8 mouse cellular contexts compared by ENCODE assay signal in the genomic region with DNA sequence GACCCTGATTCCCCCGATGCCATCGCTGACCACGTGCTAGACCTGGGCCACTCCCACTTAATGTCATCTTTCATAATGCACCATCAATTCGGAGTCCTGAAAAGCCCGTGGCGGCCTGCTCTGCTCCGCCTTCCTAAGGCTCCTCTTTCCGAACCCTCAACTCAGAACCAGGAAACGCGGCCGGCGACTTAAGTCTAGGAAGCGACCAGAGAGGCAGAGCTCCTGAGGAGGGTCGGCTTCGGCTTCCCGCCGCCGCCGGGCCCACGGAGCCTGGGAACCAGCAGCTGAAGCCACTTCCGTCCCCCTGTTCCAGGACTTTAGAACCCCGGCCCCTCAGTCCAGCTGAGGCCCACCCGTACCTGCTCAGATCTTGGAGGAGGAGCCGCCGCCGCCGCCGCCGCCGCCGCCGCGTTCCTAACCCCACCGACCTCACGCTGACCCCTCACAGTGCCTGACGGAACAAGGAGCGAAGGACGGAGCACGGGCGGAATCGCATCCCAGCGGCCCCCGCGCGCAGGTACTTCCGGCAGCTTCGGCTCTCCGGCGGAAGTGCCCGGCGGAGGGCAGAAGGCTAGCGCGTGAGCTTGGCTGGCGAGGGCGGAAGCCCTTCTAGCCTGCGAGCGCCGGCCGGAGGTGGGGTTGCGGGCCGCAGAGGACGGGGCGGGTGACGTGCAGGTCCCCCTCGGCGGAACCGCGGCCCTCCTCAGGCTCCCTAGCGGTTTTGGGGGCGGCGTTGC. TPM values are rescaled to one million over a fixed set of nuclear protein-coding genes. Genes with fewer than 3 reads are reported as not detected.
DNase-seq lines count a peak whose midpoint lies in the region; ATAC-seq lines count a peak whose summit lies in the region.

A gene (plus strand): TSS at position 69 of the 737 bp plus-strand sequence.
A gene (minus strand): TSS at position 545 of the 737 bp plus-strand sequence.

- peak; percentile 82 for ATAC-seq in inflammation-experienced regulatory T-cells, adult 6 months
- peak; percentile 87 for ATAC-seq in megakaryocyte-erythroid progenitor cell, adult 5-6 weeks (replicated peaks; ENCODE audit: low FRiP score, low TSS enrichment, poor library complexity, severe bottlenecking)

- peak; percentile 86 for DNase-seq in adipocyte (ENCODE audit: low spot score)
- DNase-seq in embryo, embryonic 10 days (ENCODE audit: low spot score) = peak; percentile 95
- peak; percentile 91 for DNase-seq in gastrocnemius, postnatal 14 days
- DNase-seq in left cerebral cortex, postnatal 10 days (ENCODE audit: extremely low spot score in 1 of 2, low spot score in 2 of 2) = peak; percentile 82 to 93
- peak; percentile 93 for DNase-seq in right cerebral cortex, postnatal 25 days
- peak; percentile 81 to 87 for DNase-seq in urinary bladder, postnatal 4 days (ENCODE audit: low spot score in 2 of 2)

- intact Hi-C loops in gastrocnemius, postnatal 14 days (cut with DNase I; ENCODE audit: low total_unique reads) = no loop called here
- intact Hi-C loops in left cerebral cortex, postnatal 10 days (cut with DNase I) = no loop called here

RNA-seq across cellular contexts. Expression of the first gene that starts in this region (rescaled TPM):
- 10 to 100 TPM; 12.5 to 14.3 TPM for total RNA-seq in gastrocnemius, postnatal 14 days (2021)
- 10 to 100 TPM; 18.5 to 21.8 (median 20.9) TPM for polyA plus RNA-seq in inflammation-experienced regulatory T-cells, adult 6 months (2017; shearing (Covaris generic))
- 10 to 100 TPM; 55.9 to 60.5 TPM for total RNA-seq in left cerebral cortex, postnatal 10 days (2021)
- 20.3 and 25.2 TPM in 2 replicates for total RNA-seq in megakaryocyte-erythroid progenitor cell, adult 5-6 weeks (2014; fragmentation: Nextera tagmentation)
- total RNA-seq in megakaryocyte-erythroid progenitor cell, adult 5-6 weeks (2017) = 26.2 and 45.0 TPM in 2 replicates

RNA-seq across cellular contexts. Expression of the second gene that starts in this region (rescaled TPM):
- total RNA-seq in gastrocnemius, postnatal 14 days (2021) = 10 to 100 TPM; 21.0 to 21.8 TPM
- polyA plus RNA-seq in inflammation-experienced regulatory T-cells, adult 6 months (2017; shearing (Covaris generic)) = 10 to 100 TPM; 60.4 to 69.3 (median 60.4) TPM
- 10 to 100 TPM; 39.8 to 44.2 TPM for total RNA-seq in left cerebral cortex, postnatal 10 days (2021)
- total RNA-seq in megakaryocyte-erythroid progenitor cell, adult 5-6 weeks (2014; fragmentation: Nextera tagmentation) = 53.3 and 66.5 TPM in 2 replicates
- total RNA-seq in megakaryocyte-erythroid progenitor cell, adult 5-6 weeks (2017) = 52.8 and 72.9 TPM in 2 replicates

Comparison
In these comparisons a context has a peak if more than half of its experiments do, and no peak if none do; other contexts are left out.
1. Peak in every context shown above with its lines: DNase-seq and ATAC-seq.